Comparison of ENCODE assay signal across 16 mouse cellular contexts in the genomic region with DNA sequence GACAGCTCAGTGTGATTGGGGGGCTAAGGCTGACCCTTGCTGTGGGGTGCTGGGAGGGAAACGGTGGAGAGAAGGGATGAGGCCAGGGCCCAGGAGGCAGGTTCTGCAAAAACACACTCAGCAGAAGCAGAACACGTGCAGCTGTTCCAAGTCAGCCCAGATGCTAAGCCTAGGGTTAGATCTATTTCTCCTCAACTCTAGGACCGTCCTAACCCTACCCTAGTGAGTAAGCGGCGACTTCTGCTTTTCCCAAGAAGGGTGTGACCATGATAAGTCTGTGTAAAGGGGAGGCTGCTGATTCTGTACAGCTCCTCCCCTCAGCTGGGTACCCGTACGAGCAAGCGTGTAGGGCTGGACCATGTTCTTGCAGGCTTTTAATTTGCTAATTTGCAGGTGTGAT. TPM values are rescaled to one million over a fixed set of nuclear protein-coding genes. Genes with fewer than 3 reads are reported as not detected.
DNase-seq lines count a peak whose midpoint lies in the region; ATAC-seq and TF ChIP-seq lines count a peak whose summit lies in the region.
"Had no signal": no experiment of that assay in that cellular context is flagged by ENCODE, and none has a peak within 500 bp of the region (broad histone marks: within the 10 kb centered on the region; RNA-seq: fewer than 3 reads in every experiment).

No protein-coding gene starts in this region.

- 64% methylated on average over 8 of the region's 8 CpGs for WGBS in lung, postnatal 0 days

- no peak overlapping the region for H3K4me2 ChIP-seq in lung, postnatal 0 days (replicated peaks; ENCODE audit: low read depth, low read length)

- no peak for TF ChIP-seq RAD21 in MEL (IDR thresholded peaks at IDR 0.05; ENCODE audit: low read depth, low read length)

- no peaks in the 10 kb centered on the region for H3K27me3 ChIP-seq in lung, postnatal 0 days (replicated peaks; ENCODE audit: insufficient read depth, low read length)
- H3K27me3 ChIP-seq in MEL (ENCODE audit: control insufficient read depth in 1 of 2, insufficient read depth in 2 of 2, low read length in 2 of 2): no peaks in the 10 kb centered on the region

- H3K4me1 ChIP-seq in lung, postnatal 0 days (ENCODE audit: insufficient read depth, low read depth, low read length): no peaks in the 10 kb centered on the region
- peaks cover 14 to 29% of the 10 kb centered on the region in 2 experiments for H3K4me1 ChIP-seq in MEL (ENCODE audit: control insufficient read depth in 1 of 2, insufficient read depth in 2 of 2, low read length in 2 of 2)

- TF ChIP-seq POLR2A in MEL (IDR thresholded peaks at IDR 0.05; ENCODE audit: control insufficient read depth in 1 of 2, insufficient read depth in 1 of 2, low read depth in 1 of 2, low read length in 2 of 2, poor library complexity in 1 of 2): 0 out of 4 replicates have a peak, but pooled peaks of 1 of the 2 experiments have one; percentile 43

- no peaks in the 10 kb centered on the region for H3K79me2 ChIP-seq in MEL (ENCODE audit: control insufficient read depth, insufficient read depth, low read length, poor library complexity)

- no peaks in the 10 kb centered on the region for H3K36me3 ChIP-seq in lung, postnatal 0 days (ENCODE audit: insufficient read depth, low read length)
- H3K36me3 ChIP-seq in MEL (ENCODE audit: control insufficient read depth in 1 of 2, insufficient read depth in 2 of 2, low read length in 2 of 2): peaks cover 0 to 27% of the 10 kb centered on the region in 2 experiments; a peak in 2 of 4 replicates

- TF ChIP-seq CTCF in lung, postnatal 0 days (IDR thresholded peaks at IDR 0.05): no peak
- no peak for TF ChIP-seq CTCF in MEL (IDR thresholded peaks at IDR 0.05 in 2 of 3, conservative IDR thresholded peaks at IDR 0.05 in 1 of 3; ENCODE audit: control insufficient read depth in 1 of 3, insufficient read depth in 1 of 3, low read depth in 2 of 3, low read length in 3 of 3, poor library complexity in 1 of 3, severe bottlenecking in 1 of 3)

- peak; percentile 31 for DNase-seq in lung, postnatal 0 days (ENCODE audit: low spot score)
- no peak for DNase-seq in lung, postnatal 14 days
- DNase-seq in MEL (ENCODE audit: low read depth, low spot score): peak; percentile 96
- peak; percentile 8 to 15 for DNase-seq in monocyte, adult 2 months (ENCODE audit: low read depth in 1 of 2, low spot score in 2 of 2)
- DNase-seq in T-cell, adult 2 months (ENCODE audit: low spot score): no peak
- no peak for DNase-seq in adrenal gland, postnatal 25 days
- DNase-seq: cerebellum, adult 2 months; embryo, embryonic 11 days; gastrocnemius, adult 2 months; heart, adult 2 months; kidney, adult 2 months; thymus, postnatal 4 days had no signal

- H3K9me3 ChIP-seq in lung, postnatal 0 days (ENCODE audit: low read length): no peaks in the 10 kb centered on the region
- H3K9me3 ChIP-seq in MEL (replicated peaks; ENCODE audit: insufficient read depth, low read length): no peaks in the 10 kb centered on the region

- no peak overlapping the region for H3K9ac ChIP-seq in lung, postnatal 0 days (replicated peaks; ENCODE audit: low read depth)
- H3K9ac ChIP-seq in MEL (ENCODE audit: control insufficient read depth, low read depth, low read length, poor library complexity, severe bottlenecking): peak overlapping the region; percentile 17; the same call in 1 of the 2 replicates

- no peak overlapping the region for H3K27ac ChIP-seq in lung, postnatal 0 days (ENCODE audit: low read length)
- peak overlapping the region; percentile 60 for H3K27ac ChIP-seq in MEL (ENCODE audit: control insufficient read depth, low read depth, low read length)
- H3K27ac ChIP-seq: gastrocnemius, adult 2 months; heart, adult 2 months had no signal

- TF ChIP-seq EP300 in lung, postnatal 0 days (IDR thresholded peaks at IDR 0.05): no peak
- TF ChIP-seq EP300 in MEL (IDR thresholded peaks at IDR 0.05; ENCODE audit: low read depth in 1 of 2, low read length in 2 of 2): peak; percentile 35 to 68; a peak in 3 of 4 replicates

- no peak overlapping the region for H3K4me3 ChIP-seq in lung, postnatal 0 days (ENCODE audit: low read depth, low read length)
- H3K4me3 ChIP-seq in MEL (ENCODE audit: control insufficient read depth in 1 of 2, insufficient read depth in 1 of 2, low read depth in 2 of 2, low read length in 2 of 2): no peak overlapping the region
- H3K4me3 ChIP-seq: gastrocnemius, adult 2 months; heart, adult 2 months had no signal

- ATAC-seq in lung, postnatal 0 days: 0 out of 2 replicates have a peak, but pooled peaks have one; percentile 18
- ATAC-seq in common myeloid progenitor, adult 5-6 weeks (replicated peaks; ENCODE audit: low read depth, poor library complexity, severe bottlenecking): peak; percentile 97
- ATAC-seq: CD4-positive, CD25-positive, alpha-beta regulatory T cell, adult 4 months; forebrain, embryonic 16.5 days; hindbrain, embryonic 16.5 days had no signal

TF ChIP-seq in MEL, 35 proteins besides CTCF, POLR2A, EP300 and RAD21 (continues in another document):
- TF ChIP-seq TBP (IDR thresholded peaks at IDR 0.05; ENCODE audit: low read depth, low read length) (peak; percentile 47; the same call in 1 of the 2 replicates), ZC3H11A (IDR thresholded peaks at IDR 0.05; ENCODE audit: low read depth, low read length) (no peak), POLR2AphosphoS2 (IDR thresholded peaks at IDR 0.05; ENCODE audit: low read length) (no peak), TAL1 (IDR thresholded peaks at IDR 0.05; ENCODE audit: low read length) (peak; percentile 6; the same call in 1 of the 2 replicates), SIN3A (IDR thresholded peaks at IDR 0.05; ENCODE audit: low read length) (peak; percentile 81), ZNF384 (IDR thresholded peaks at IDR 0.05; ENCODE audit: low read depth, low read length) (no peak), POLR2AphosphoS5 (IDR thresholded peaks at IDR 0.05; ENCODE audit: borderline replicate concordance, low read depth, low read length) (no peak), GABPA (IDR thresholded peaks at IDR 0.05; ENCODE audit: low read depth, low read length) (0 out of 2 replicates have a peak, but pooled peaks have one; percentile 11), TCF12 (IDR thresholded peaks at IDR 0.05; ENCODE audit: low read depth, low read length) (peak; percentile 35; the same call in 1 of the 2 replicates), HCFC1 (IDR thresholded peaks at IDR 0.05; ENCODE audit: low read depth, low read length) (no peak), NELFE (IDR thresholded peaks at IDR 0.05; ENCODE audit: low read depth, low read length) (no peak), CHD2 (IDR thresholded peaks at IDR 0.05; ENCODE audit: low read length) (no peak), ZMIZ1 (IDR thresholded peaks at IDR 0.05; ENCODE audit: low read depth, low read length) (no peak), CHD1 (IDR thresholded peaks at IDR 0.05; ENCODE audit: low read depth, low read length) (no peak), UBTF (IDR thresholded peaks at IDR 0.05; ENCODE audit: borderline replicate concordance, insufficient read depth, low read depth, low read length) (no peak), USF2 (IDR thresholded peaks at IDR 0.05; ENCODE audit: borderline replicate concordance in 1 of 2, insufficient read depth in 1 of 2, low read depth in 1 of 2, low read length in 2 of 2) (no peak), ZKSCAN1 (IDR thresholded peaks at IDR 0.05; ENCODE audit: low read depth, low read length) (no peak), ELF1 (IDR thresholded peaks at IDR 0.05; ENCODE audit: low read depth, low read length) (no peak), MAZ (IDR thresholded peaks at IDR 0.05; ENCODE audit: low read depth, low read length) (no peak), MAFK (IDR thresholded peaks at IDR 0.05; ENCODE audit: borderline replicate concordance, low read depth, low read length) (no peak), GATA1 (IDR thresholded peaks at IDR 0.05; ENCODE audit: low read depth, low read length) (peak; percentile 39; the same call in 1 of the 2 replicates), NRF1 (IDR thresholded peaks at IDR 0.05; ENCODE audit: insufficient read depth, low read depth, low read length, poor library complexity, severe bottlenecking) (no peak), E2F4 (IDR thresholded peaks at IDR 0.05; ENCODE audit: borderline replicate concordance, low read depth, low read length) (no peak), JUND (IDR thresholded peaks at IDR 0.05; ENCODE audit: low read depth, low read length) (no peak), KAT2A (conservative IDR thresholded peaks at IDR 0.05; ENCODE audit: low read depth, low read length) (no peak), MYC (IDR thresholded peaks at IDR 0.05; ENCODE audit: low read depth, low read length) (peak; percentile 93), BHLHE40 (IDR thresholded peaks at IDR 0.05; ENCODE audit: borderline replicate concordance, low read depth, low read length) (peak; percentile 78; the same call in 1 of the 2 replicates), MYB (IDR thresholded peaks at IDR 0.05; ENCODE audit: low read depth, low read length) (no peak), USF1 (IDR thresholded peaks at IDR 0.05; ENCODE audit: low read depth, low read length) (peak; percentile 48; the same call in 1 of the 2 replicates), SMC3 (IDR thresholded peaks at IDR 0.05; ENCODE audit: low read depth, low read length) (no peak), ETS1 (IDR thresholded peaks at IDR 0.05; ENCODE audit: low read depth, low read length) (peak; percentile 68; the same call in 1 of the 2 replicates), MAX (IDR thresholded peaks at IDR 0.05; ENCODE audit: low read length) (peak; percentile 89), MXI1 (IDR thresholded peaks at IDR 0.05; ENCODE audit: low read depth, low read length) (peak; percentile 85)

RNA-seq across cellular contexts. Expression of gene Gtf3c4, which starts 43.9 kb away (rescaled TPM):
- 4.5 and 5.3 TPM in 2 replicates for polyA plus RNA-seq in lung, postnatal 0 days (2015; fragmentation: Nextera tagmentation; extraction: Ambion mirVana)
- 34.7 and 37.4 TPM in 2 replicates for total RNA-seq in MEL (2012; rRNA removed)
- polyA plus RNA-seq in MEL (2012; ENCODE audit: insufficient read depth in 1 of 2, insufficient read length in 2 of 2, low read depth in 1 of 2, low replicate concordance in 2 of 2, missing spikeins in 1 of 2): 10 to 100 TPM in 1 of 2 experiments, not detected in 1; 28.3 TPM
- 26.3 and 31.8 TPM in 2 replicates for total RNA-seq in common myeloid progenitor, adult 5-6 weeks (2017)
- total RNA-seq in adrenal gland, postnatal 25 days (2021): 31.0 and 40.5 TPM in 2 replicates

RNA-seq across cellular contexts. Expression of gene Ddx31, which starts 43.9 kb away (rescaled TPM):
- polyA plus RNA-seq in lung, postnatal 0 days (2015; fragmentation: Nextera tagmentation; extraction: Ambion mirVana): 5.9 and 6.8 TPM in 2 replicates
- total RNA-seq in MEL (2012; rRNA removed): 22.8 and 26.0 TPM in 2 replicates
- 10 to 100 TPM in 1 of 2 experiments, not detected in 1; 20.9 TPM for polyA plus RNA-seq in MEL (2012; ENCODE audit: insufficient read depth in 1 of 2, insufficient read length in 2 of 2, low read depth in 1 of 2, low replicate concordance in 2 of 2, missing spikeins in 1 of 2)
- 16.5 and 17.8 TPM in 2 replicates for total RNA-seq in common myeloid progenitor, adult 5-6 weeks (2017)
- 9.8 and 10.6 TPM in 2 replicates for total RNA-seq in adrenal gland, postnatal 25 days (2021)

Comparison
In these comparisons a context has a peak if more than half of its experiments do, and no peak if none do; other contexts are left out.
1. DNase-seq: peak in lung, postnatal 0 days (single experiment), MEL (single experiment) and monocyte, adult 2 months (2 of 2); none in lung, postnatal 14 days (single experiment), T-cell, adult 2 months (single experiment) and adrenal gland, postnatal 25 days (single experiment).